ENCODE assay signal across 8 mouse cellular contexts in the genomic region with DNA sequence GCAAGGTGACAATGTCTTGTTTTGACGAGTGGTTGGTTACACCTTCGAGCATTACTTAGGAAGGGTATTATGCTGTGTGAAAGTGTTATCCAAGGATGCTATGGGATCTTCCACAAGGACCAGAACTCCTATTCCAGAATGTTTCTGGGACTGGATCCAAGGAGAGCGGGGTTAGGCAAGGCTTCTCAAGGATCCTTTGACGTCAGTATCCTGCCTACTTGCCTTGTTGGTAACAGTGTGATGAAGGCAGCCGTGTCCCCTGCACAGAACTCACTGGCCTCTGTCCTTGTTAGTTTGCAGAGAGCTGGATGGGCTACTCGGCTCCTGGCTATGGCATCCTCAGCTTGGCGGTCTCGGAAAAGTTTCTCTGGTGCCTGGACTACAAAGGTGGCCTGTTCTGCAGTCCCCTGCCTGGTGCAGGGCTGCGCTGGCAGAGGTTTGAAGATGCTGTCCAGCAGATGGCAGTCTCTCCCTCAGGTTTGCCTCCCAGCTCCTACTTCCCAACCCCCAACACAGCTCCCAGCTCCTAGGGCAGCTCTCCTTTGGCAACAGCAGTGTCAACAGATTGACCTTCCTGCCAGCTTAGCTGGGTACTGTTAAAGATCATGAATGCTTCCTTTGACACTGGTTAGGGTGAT. TPM values are rescaled to one million over a fixed set of nuclear protein-coding genes. Genes with fewer than 3 reads are reported as not detected.
A peak's percentile ranks its signal among the peaks of the same experiment; 100 is the strongest.
DNase-seq lines count a peak whose midpoint lies in the region; ATAC-seq and TF ChIP-seq lines count a peak whose summit lies in the region.

No protein-coding gene starts in this region.

- no peak overlapping the region for H3K4me2 ChIP-seq in CH12.LX (ENCODE audit: insufficient read depth, low read depth, poor library complexity, severe bottlenecking)
- no peak overlapping the region for H3K4me2 ChIP-seq in heart, embryonic 14.5 days (ENCODE audit: low read length)
- no peak overlapping the region for H3K4me2 ChIP-seq in liver, embryonic 11.5 days
- H3K4me2 ChIP-seq in neural tube, embryonic 13.5 days: no peak overlapping the region

- peak; percentile 81 for ATAC-seq in heart, embryonic 14.5 days (ENCODE audit: insufficient number of reproducible peaks, insufficient read depth, low FRiP score, low read depth)
- peak; percentile 84 for ATAC-seq in liver, embryonic 11.5 days (replicated peaks; ENCODE audit: low FRiP score)
- peak; percentile 84 for ATAC-seq in neural tube, embryonic 13.5 days (ENCODE audit: low read depth)

- WGBS in forebrain, embryonic 10.5 days: 61% methylated on average over 9 of the region's 9 CpGs
- 58% methylated on average over 9 of the region's 9 CpGs for WGBS in heart, embryonic 14.5 days
- WGBS in liver, embryonic 11.5 days: 71% methylated on average over 9 of the region's 9 CpGs
- 63% methylated on average over 9 of the region's 9 CpGs for WGBS in neural tube, embryonic 13.5 days

- no peak overlapping the region for H3K4me3 ChIP-seq in CH12.LX (replicated peaks in 1 of 3; ENCODE audit: low read depth in 2 of 3, low read length in 2 of 3, poor library complexity in 1 of 3)
- no peak overlapping the region for H3K4me3 ChIP-seq in forebrain, embryonic 10.5 days
- no peak overlapping the region for H3K4me3 ChIP-seq in heart, embryonic 14.5 days (ENCODE audit: control insufficient read depth in 1 of 2, insufficient read depth in 1 of 2, low read depth in 1 of 2, low read length in 2 of 2)
- no peak overlapping the region for H3K4me3 ChIP-seq in liver, embryonic 11.5 days (ENCODE audit: low read depth, low read length)
- H3K4me3 ChIP-seq in neural tube, embryonic 13.5 days: no peak overlapping the region

- H3K79me2 ChIP-seq in CH12.LX (replicated peaks; ENCODE audit: control insufficient read depth, extremely low read depth, insufficient read depth, poor library complexity, severe bottlenecking): no peaks in the 10 kb centered on the region

- no peak for TF ChIP-seq EP300 in CH12.LX (IDR thresholded peaks at IDR 0.05; ENCODE audit: low read length)

- peaks cover 19 to 31% of the 10 kb centered on the region in 2 experiments for H3K4me1 ChIP-seq in CH12.LX (ENCODE audit: control insufficient read depth in 1 of 2, insufficient read depth in 2 of 2)
- H3K4me1 ChIP-seq in forebrain, embryonic 10.5 days: peaks cover 5% of the 10 kb centered on the region; the same call in 1 of the 2 replicates
- no peaks in the 10 kb centered on the region for H3K4me1 ChIP-seq in heart, embryonic 14.5 days (ENCODE audit: control insufficient read depth in 2 of 2, insufficient read depth in 2 of 2, low read length in 2 of 2)
- H3K4me1 ChIP-seq in liver, embryonic 11.5 days (replicated peaks; ENCODE audit: control insufficient read depth, insufficient read depth, low read length): 0 out of 2 replicates have a peak, but pooled peaks cover 2% of the 10 kb centered on the region
- H3K4me1 ChIP-seq in neural tube, embryonic 13.5 days (replicated peaks): no peaks in the 10 kb centered on the region

- H3K27ac ChIP-seq in CH12.LX (ENCODE audit: insufficient read depth, low read depth): no peak overlapping the region
- no peak overlapping the region for H3K27ac ChIP-seq in forebrain, embryonic 10.5 days
- no peak overlapping the region for H3K27ac ChIP-seq in heart, embryonic 14.5 days (replicated peaks in 1 of 2; ENCODE audit: control insufficient read depth in 1 of 2, insufficient read depth in 1 of 2, low read depth in 2 of 2, low read length in 2 of 2)
- H3K27ac ChIP-seq in liver, embryonic 11.5 days (ENCODE audit: low read depth, low read length): no peak overlapping the region
- H3K27ac ChIP-seq in neural tube, embryonic 13.5 days (replicated peaks): no peak overlapping the region

- peak; percentile 77 for DNase-seq in CH12.LX (ENCODE audit: extremely low read depth)
- DNase-seq in c-Kit-negative CD71-positive TER-119-positive erythroid progenitor cells, embryonic 14.5 days (ENCODE audit: low read depth, low spot score): peak; percentile 78
- peak; percentile 71 for DNase-seq in forebrain, embryonic 10.5 days (ENCODE audit: extremely low spot score, low spot score)
- DNase-seq in kidney, postnatal 10 days: peak; percentile 90
- DNase-seq in liver, embryonic 11.5 days (ENCODE audit: low spot score): peak; percentile 64
- peak; percentile 73 for DNase-seq in telencephalon, adult 2 months (ENCODE audit: low read depth, low spot score)

- H3K9ac ChIP-seq in CH12.LX (ENCODE audit: insufficient read depth, low read depth): no peak overlapping the region
- no peak overlapping the region for H3K9ac ChIP-seq in heart, embryonic 14.5 days (ENCODE audit: low read length)
- H3K9ac ChIP-seq in liver, embryonic 11.5 days (ENCODE audit: low read depth, low read length): no peak overlapping the region
- no peak overlapping the region for H3K9ac ChIP-seq in neural tube, embryonic 13.5 days

- TF ChIP-seq POLR2A in CH12.LX (IDR thresholded peaks at IDR 0.05; ENCODE audit: low read depth, low read length): no peak

- peak; percentile 54 to 97 for TF ChIP-seq CTCF in CH12.LX (conservative IDR thresholded peaks at IDR 0.05 in 1 of 2, IDR thresholded peaks at IDR 0.05 in 1 of 2; ENCODE audit: low read depth in 2 of 2, low read length in 2 of 2)

- H3K27me3 ChIP-seq in CH12.LX (replicated peaks): no peaks in the 10 kb centered on the region
- H3K27me3 ChIP-seq in forebrain, embryonic 10.5 days (ENCODE audit: poor library complexity, severe bottlenecking): no peaks in the 10 kb centered on the region
- no peaks in the 10 kb centered on the region for H3K27me3 ChIP-seq in heart, embryonic 14.5 days (ENCODE audit: control insufficient read depth, insufficient read depth, low read length)
- no peaks in the 10 kb centered on the region for H3K27me3 ChIP-seq in liver, embryonic 11.5 days (replicated peaks; ENCODE audit: control insufficient read depth, insufficient read depth, low read length)
- no peaks in the 10 kb centered on the region for H3K27me3 ChIP-seq in neural tube, embryonic 13.5 days

- no peaks in the 10 kb centered on the region for H3K9me3 ChIP-seq in CH12.LX (replicated peaks; ENCODE audit: low read length)
- H3K9me3 ChIP-seq in forebrain, embryonic 10.5 days: no peaks in the 10 kb centered on the region
- H3K9me3 ChIP-seq in heart, embryonic 14.5 days (ENCODE audit: control insufficient read depth, low read length): no peaks in the 10 kb centered on the region
- no peaks in the 10 kb centered on the region for H3K9me3 ChIP-seq in liver, embryonic 11.5 days (ENCODE audit: control insufficient read depth, low read length)
- H3K9me3 ChIP-seq in neural tube, embryonic 13.5 days: no peaks in the 10 kb centered on the region

- H3K36me3 ChIP-seq in CH12.LX (replicated peaks in 1 of 2; ENCODE audit: control insufficient read depth in 1 of 2, insufficient read depth in 1 of 2, low read length in 1 of 2): peaks cover 28 to 68% of the 10 kb centered on the region in 2 experiments
- peaks cover 69% of the 10 kb centered on the region for H3K36me3 ChIP-seq in forebrain, embryonic 10.5 days (replicated peaks)
- H3K36me3 ChIP-seq in heart, embryonic 14.5 days (ENCODE audit: control insufficient read depth, insufficient read depth, low read length): peaks cover 54% of the 10 kb centered on the region
- H3K36me3 ChIP-seq in liver, embryonic 11.5 days (ENCODE audit: control insufficient read depth, insufficient read depth, low read length): peaks cover 19% of the 10 kb centered on the region; the same call in 1 of the 2 replicates
- H3K36me3 ChIP-seq in neural tube, embryonic 13.5 days: peaks cover 61% of the 10 kb centered on the region

- peak; percentile 93 for TF ChIP-seq RAD21 in CH12.LX (IDR thresholded peaks at IDR 0.05; ENCODE audit: low read depth, low read length)

- dilution Hi-C loops in CH12.LX (cut with MboI; ENCODE audit: extremely low pct_ligation_motif_present, extremely low pct_unique_long_range_greater_than_20kb, low sequenced_read_pairs): no loop called here

- in situ Hi-C loops in CH12.LX (cut with MboI; ENCODE audit: low pct_ligation_motif_present, low pct_unique_long_range_greater_than_20kb, low sequenced_read_pairs): loop anchor here (5.0 to 10.0 kb wide), 2 partner anchors 56 to 199 kb away; no protein-coding TSS in a partner anchor

TF ChIP-seq in CH12.LX, 34 proteins besides CTCF, POLR2A, EP300 and RAD21 (continues in another document):
- TF ChIP-seq MAFK (IDR thresholded peaks at IDR 0.05; ENCODE audit: insufficient replicate concordance, low read length) (no peak), BHLHE40 (IDR thresholded peaks at IDR 0.05; ENCODE audit: low read depth, low read length) (peak; percentile 38; the same call in 1 of the 2 replicates), SMC3 (IDR thresholded peaks at IDR 0.05; ENCODE audit: low read depth, low read length) (peak; percentile 98), NELFE (IDR thresholded peaks at IDR 0.05; ENCODE audit: low read depth, low read length) (0 out of 2 replicates have a peak, but pooled peaks have one; percentile 31)

RNA-seq across cellular contexts. Expression of a gene that starts 42.7 kb away (rescaled TPM):
- total RNA-seq in CH12.LX (2012; rRNA removed) (4.7 and 5.2 TPM in 2 replicates), CH12.LX (2014; rRNA removed) (2.1 and 2.5 TPM in 2 replicates)
- 1.5 and 2.4 TPM in 2 replicates for polyA plus RNA-seq in CH12.LX (2012; ENCODE audit: insufficient read length, low read depth)
- 20.4 and 20.8 TPM in 2 replicates for polyA plus RNA-seq in forebrain, embryonic 10.5 days (2016; fragmentation: Nextera tagmentation; extraction: Ambion mirVana)
- polyA plus RNA-seq in heart, embryonic 14.5 days (2014; fragmentation: Nextera tagmentation; extraction: Ambion mirVana): 10.8 TPM in 2 replicates
- polyA plus RNA-seq in liver, embryonic 11.5 days (2014; fragmentation: Nextera tagmentation; extraction: Ambion mirVana): 32.9 and 33.3 TPM in 2 replicates
- 7.2 and 7.8 TPM in 2 replicates for polyA plus RNA-seq in neural tube, embryonic 13.5 days (2015; fragmentation: Nextera tagmentation; extraction: Ambion mirVana)

RNA-seq across cellular contexts. Expression of a gene that starts 47.0 kb away (rescaled TPM):
- 6.7 and 7.5 TPM in 2 replicates for total RNA-seq in CH12.LX (2012; rRNA removed)
- total RNA-seq in CH12.LX (2014; rRNA removed): 2.6 and 3.1 TPM in 2 replicates
- 2.8 and 2.9 TPM in 2 replicates for polyA plus RNA-seq in CH12.LX (2012; ENCODE audit: insufficient read length, low read depth)
- 6.6 and 7.2 TPM in 2 replicates for polyA plus RNA-seq in forebrain, embryonic 10.5 days (2016; fragmentation: Nextera tagmentation; extraction: Ambion mirVana)
- polyA plus RNA-seq in heart, embryonic 14.5 days (2014; fragmentation: Nextera tagmentation; extraction: Ambion mirVana): 2.3 and 2.8 TPM in 2 replicates
- 4.4 and 4.7 TPM in 2 replicates for polyA plus RNA-seq in liver, embryonic 11.5 days (2014; fragmentation: Nextera tagmentation; extraction: Ambion mirVana)
- polyA plus RNA-seq in neural tube, embryonic 13.5 days (2015; fragmentation: Nextera tagmentation; extraction: Ambion mirVana): 6.1 and 6.3 TPM in 2 replicates

RNA-seq across cellular contexts. Expression of a gene that starts 47.2 kb away (rescaled TPM):
- 135 and 161 TPM in 2 replicates for total RNA-seq in CH12.LX (2012; rRNA removed)
- 164 and 167 TPM in 2 replicates for total RNA-seq in CH12.LX (2014; rRNA removed)
- polyA plus RNA-seq in CH12.LX (2012; ENCODE audit: insufficient read length, low read depth): 114 and 131 TPM in 2 replicates
- polyA plus RNA-seq in forebrain, embryonic 10.5 days (2016; fragmentation: Nextera tagmentation; extraction: Ambion mirVana): 99.6 and 106 TPM in 2 replicates
- polyA plus RNA-seq in heart, embryonic 14.5 days (2014; fragmentation: Nextera tagmentation; extraction: Ambion mirVana): 67.0 and 70.3 TPM in 2 replicates
- polyA plus RNA-seq in liver, embryonic 11.5 days (2014; fragmentation: Nextera tagmentation; extraction: Ambion mirVana): 144 and 155 TPM in 2 replicates
- 66.0 and 66.9 TPM in 2 replicates for polyA plus RNA-seq in neural tube, embryonic 13.5 days (2015; fragmentation: Nextera tagmentation; extraction: Ambion mirVana)
